Mouse (Mus musculus): ENCODE measurements around the gene Huwe1. TPM values are rescaled to one million over a fixed set of nuclear protein-coding genes. Genes with fewer than 3 reads are reported as not detected.
A peak's percentile ranks its signal among the peaks of the same experiment; 100 is the strongest.

Gene Huwe1
- polyA plus RNA-seq, 1 experiment = 574 TPM

- H3K4me1 ChIP-seq (ENCODE audit: control insufficient read depth, insufficient read depth, low read length) = no peaks in the 10 kb centered on the region
- H3K4me3 ChIP-seq (ENCODE audit: insufficient read depth, low read depth, low read length) = peak overlapping the region; percentile 91
- WGBS = 24% methylated on average over 9 of the region's 9 CpGs
- H3K27ac ChIP-seq (ENCODE audit: insufficient read depth, low read depth, low read length) = no peak overlapping the region
- TF ChIP-seq CTCF (IDR thresholded peaks at IDR 0.05; ENCODE audit: insufficient read depth, low read depth, low read length) = no peak
- no peak for TF ChIP-seq POLR2A (IDR thresholded peaks at IDR 0.05; ENCODE audit: insufficient read depth, low read depth, low read length)
These were observed 3.8 kb downstream of the Huwe1 start for GRCm38 (mm10) chrX:151804388-151804787.

- TF ChIP-seq CTCF (IDR thresholded peaks at IDR 0.05; ENCODE audit: insufficient read depth, low read depth, low read length) (no peak), POLR2A (IDR thresholded peaks at IDR 0.05; ENCODE audit: insufficient read depth, low read depth, low read length) (no peak)
- WGBS = 34% methylated on average over 6 of the region's 6 CpGs
- Histone ChIP-seq H3K4me1 (ENCODE audit: control insufficient read depth, insufficient read depth, low read length) (no peaks in the 10 kb centered on the region), H3K27ac (ENCODE audit: insufficient read depth, low read depth, low read length) (no peak overlapping the region), H3K4me3 (ENCODE audit: insufficient read depth, low read depth, low read length) (no peak overlapping the region)
These were observed 10.9 kb downstream of the Huwe1 start for GRCm38 (mm10) chrX:151811481-151811880.

DNA sequence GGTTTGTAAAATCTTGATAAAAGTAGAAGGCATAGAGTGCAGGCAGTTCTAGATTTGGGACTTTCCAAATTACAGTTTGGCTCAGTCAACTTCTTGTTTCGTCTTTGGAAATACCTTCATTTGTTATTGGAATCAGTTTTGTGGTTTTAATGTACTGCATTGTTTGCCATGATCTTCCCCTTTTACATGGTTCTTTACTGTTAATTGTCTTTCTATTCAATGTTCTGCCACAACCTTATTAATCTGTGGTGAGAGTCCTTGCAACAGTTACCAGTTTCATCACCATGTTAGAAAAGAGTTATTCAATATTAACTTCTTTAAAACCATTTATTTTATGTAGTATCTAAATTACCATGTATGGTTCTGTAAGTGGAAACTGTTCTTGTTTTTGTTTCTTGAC, 13.0 kb downstream of the Huwe1 start:
- 57% methylated on average over 1 of the region's 1 CpGs for WGBS
- Histone ChIP-seq H3K4me3 (ENCODE audit: insufficient read depth, low read depth, low read length) (no peak overlapping the region), H3K27ac (ENCODE audit: insufficient read depth, low read depth, low read length) (no peak overlapping the region), H3K4me1 (ENCODE audit: control insufficient read depth, insufficient read depth, low read length) (no peaks in the 10 kb centered on the region)
- no peak for TF ChIP-seq CTCF (IDR thresholded peaks at IDR 0.05; ENCODE audit: insufficient read depth, low read depth, low read length)
- TF ChIP-seq POLR2A (IDR thresholded peaks at IDR 0.05; ENCODE audit: insufficient read depth, low read depth, low read length) = no peak

DNA sequence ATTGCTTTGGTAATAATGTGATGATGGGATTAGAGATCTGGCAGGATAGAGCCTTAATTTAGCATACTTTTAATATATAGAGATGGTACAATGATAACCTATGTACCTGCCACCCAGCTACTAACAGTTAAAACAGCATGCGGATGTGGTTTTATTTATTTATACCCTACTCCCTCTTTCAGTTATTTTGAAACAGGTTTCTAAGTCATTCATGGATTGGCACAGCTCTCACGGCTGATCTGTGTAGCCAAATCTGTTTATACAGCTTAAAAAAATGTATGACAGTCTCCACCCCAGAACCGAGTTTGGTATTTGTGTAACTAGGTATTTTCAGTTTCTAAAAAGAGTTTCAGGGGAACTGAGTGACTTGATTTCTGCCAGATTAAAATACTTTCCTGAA, 17.1 kb downstream of the Huwe1 start:
- Histone ChIP-seq H3K27ac (ENCODE audit: insufficient read depth, low read depth, low read length) (no peak overlapping the region), H3K4me3 (ENCODE audit: insufficient read depth, low read depth, low read length) (no peak overlapping the region), H3K4me1 (ENCODE audit: control insufficient read depth, insufficient read depth, low read length) (no peaks in the 10 kb centered on the region)
- 60% methylated on average over 3 of the region's 3 CpGs for WGBS
- TF ChIP-seq POLR2A (IDR thresholded peaks at IDR 0.05; ENCODE audit: insufficient read depth, low read depth, low read length) = no peak
- no peak for TF ChIP-seq CTCF (IDR thresholded peaks at IDR 0.05; ENCODE audit: insufficient read depth, low read depth, low read length)

GRCm38 (mm10) chrX:151828971-151829370, 28.4 kb downstream of the Huwe1 start:
- Histone ChIP-seq H3K4me3 (ENCODE audit: insufficient read depth, low read depth, low read length) (no peak overlapping the region), H3K27ac (ENCODE audit: insufficient read depth, low read depth, low read length) (no peak overlapping the region), H3K4me1 (ENCODE audit: control insufficient read depth, insufficient read depth, low read length) (no peaks in the 10 kb centered on the region)
- TF ChIP-seq CTCF (IDR thresholded peaks at IDR 0.05; ENCODE audit: insufficient read depth, low read depth, low read length) (no peak), POLR2A (IDR thresholded peaks at IDR 0.05; ENCODE audit: insufficient read depth, low read depth, low read length) (no peak)
- 94% methylated on average over 1 of the region's 1 CpGs for WGBS

DNA sequence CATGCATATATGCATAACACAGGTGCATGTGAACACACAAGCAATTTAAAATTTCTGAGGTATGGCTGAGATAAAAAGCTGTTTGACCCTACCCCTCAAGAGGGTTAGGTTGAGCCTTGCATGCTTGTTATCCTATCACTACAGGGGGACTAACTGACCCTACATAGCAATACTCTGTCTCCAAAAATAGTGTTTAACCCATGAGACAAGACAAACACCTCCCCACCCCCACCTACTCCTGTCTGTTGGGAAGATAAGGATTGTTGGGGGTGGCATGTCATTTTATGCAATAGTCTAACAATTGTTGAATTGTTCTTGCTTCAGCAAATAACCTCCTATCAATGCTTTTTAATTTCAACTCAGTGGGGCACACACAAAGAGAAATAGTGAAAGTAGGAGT, 30.7 kb downstream of the Huwe1 start:
- no peaks in the 10 kb centered on the region for H3K4me1 ChIP-seq (ENCODE audit: control insufficient read depth, insufficient read depth, low read length)
- H3K4me3 ChIP-seq (ENCODE audit: insufficient read depth, low read depth, low read length) = no peak overlapping the region
- TF ChIP-seq CTCF (IDR thresholded peaks at IDR 0.05; ENCODE audit: insufficient read depth, low read depth, low read length) (no peak), POLR2A (IDR thresholded peaks at IDR 0.05; ENCODE audit: insufficient read depth, low read depth, low read length) (no peak)
- no peak overlapping the region for H3K27ac ChIP-seq (ENCODE audit: insufficient read depth, low read depth, low read length)

- TF ChIP-seq POLR2A (IDR thresholded peaks at IDR 0.05; ENCODE audit: insufficient read depth, low read depth, low read length) = no peak
- no peak for TF ChIP-seq CTCF (IDR thresholded peaks at IDR 0.05; ENCODE audit: insufficient read depth, low read depth, low read length)
- no peak overlapping the region for H3K27ac ChIP-seq (ENCODE audit: insufficient read depth, low read depth, low read length)
- H3K4me3 ChIP-seq (ENCODE audit: insufficient read depth, low read depth, low read length) = no peak overlapping the region
- no peaks in the 10 kb centered on the region for H3K4me1 ChIP-seq (ENCODE audit: control insufficient read depth, insufficient read depth, low read length)
These were observed 32.4 kb downstream of the Huwe1 start for GRCm38 (mm10) chrX:151832982-151833381.

DNA sequence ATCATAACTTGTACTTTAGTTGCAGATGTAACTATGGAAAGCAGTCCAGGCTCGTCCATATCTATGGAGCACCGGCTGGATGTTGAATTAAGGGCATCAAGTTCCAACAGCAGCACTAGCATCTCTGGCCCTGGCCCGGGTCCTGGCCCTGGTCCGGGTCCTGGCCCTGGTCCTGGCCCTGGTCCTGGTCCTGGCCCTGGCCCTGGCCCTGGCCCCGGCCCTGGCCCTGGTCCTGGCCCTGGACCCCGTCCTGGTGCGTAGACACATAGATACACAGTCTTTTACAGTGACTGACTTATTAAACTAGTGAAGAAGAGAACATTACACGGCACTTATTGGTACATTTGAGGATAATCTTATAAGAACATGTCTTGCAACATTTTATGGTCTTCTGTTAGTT, 58.8 kb downstream of the Huwe1 start:
- 57% methylated on average over 8 of the region's 8 CpGs for WGBS
- H3K27ac ChIP-seq (ENCODE audit: insufficient read depth, low read depth, low read length) = no peak overlapping the region
- H3K4me1 ChIP-seq (ENCODE audit: control insufficient read depth, insufficient read depth, low read length) = no peaks in the 10 kb centered on the region
- no peak overlapping the region for H3K4me3 ChIP-seq (ENCODE audit: insufficient read depth, low read depth, low read length)
- TF ChIP-seq POLR2A (IDR thresholded peaks at IDR 0.05; ENCODE audit: insufficient read depth, low read depth, low read length) = no peak
- TF ChIP-seq CTCF (IDR thresholded peaks at IDR 0.05; ENCODE audit: insufficient read depth, low read depth, low read length) = no peak

- Histone ChIP-seq H3K27ac (ENCODE audit: insufficient read depth, low read depth, low read length) (no peak overlapping the region), H3K4me3 (ENCODE audit: insufficient read depth, low read depth, low read length) (no peak overlapping the region), H3K4me1 (ENCODE audit: control insufficient read depth, insufficient read depth, low read length) (no peaks in the 10 kb centered on the region)
- 57% methylated on average over 1 of the region's 1 CpGs for WGBS
- TF ChIP-seq CTCF (IDR thresholded peaks at IDR 0.05; ENCODE audit: insufficient read depth, low read depth, low read length) (no peak), POLR2A (IDR thresholded peaks at IDR 0.05; ENCODE audit: insufficient read depth, low read depth, low read length) (no peak)
These were observed 110.1 kb downstream of the Huwe1 start for GRCm38 (mm10) chrX:151910692-151911091.

GRCm38 (mm10) chrX:151912267-151912666, 111.7 kb downstream of the Huwe1 start:
- H3K27ac ChIP-seq (ENCODE audit: insufficient read depth, low read depth, low read length) = no peak overlapping the region
- WGBS = 89% methylated on average over 4 of the region's 4 CpGs
- TF ChIP-seq CTCF (IDR thresholded peaks at IDR 0.05; ENCODE audit: insufficient read depth, low read depth, low read length) (no peak), POLR2A (IDR thresholded peaks at IDR 0.05; ENCODE audit: insufficient read depth, low read depth, low read length) (no peak)
- H3K4me1 ChIP-seq (ENCODE audit: control insufficient read depth, insufficient read depth, low read length) = no peaks in the 10 kb centered on the region
- no peak overlapping the region for H3K4me3 ChIP-seq (ENCODE audit: insufficient read depth, low read depth, low read length)

All from olfactory bulb, adult 2 months (tissue).